Mouse (Mus musculus): Measurements from ENCODE around the gene Pkp4.

Pkp4 gene

DNA sequence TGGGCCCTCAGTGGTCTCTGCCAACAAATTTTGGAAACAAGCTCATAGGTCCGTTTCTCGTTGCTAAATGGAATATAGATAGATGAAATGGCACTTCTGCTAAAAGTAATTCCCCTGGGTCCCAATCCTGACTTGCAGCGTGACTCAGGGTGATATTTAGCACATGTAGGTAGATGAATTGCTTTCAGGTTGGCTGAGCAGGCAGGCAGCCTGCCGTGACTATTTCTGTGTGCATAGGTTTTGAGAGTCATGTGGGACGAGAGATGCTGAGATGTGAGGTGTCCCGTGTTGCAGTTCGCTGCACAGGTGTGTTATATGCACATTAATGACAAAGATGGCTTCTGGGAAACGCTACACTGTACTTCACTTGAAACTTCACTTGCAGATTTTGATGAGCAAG lies 111.2 kb downstream of the Pkp4 start:
- DNase-seq (ENCODE audit: low read depth, low spot score): no peak

DNA sequence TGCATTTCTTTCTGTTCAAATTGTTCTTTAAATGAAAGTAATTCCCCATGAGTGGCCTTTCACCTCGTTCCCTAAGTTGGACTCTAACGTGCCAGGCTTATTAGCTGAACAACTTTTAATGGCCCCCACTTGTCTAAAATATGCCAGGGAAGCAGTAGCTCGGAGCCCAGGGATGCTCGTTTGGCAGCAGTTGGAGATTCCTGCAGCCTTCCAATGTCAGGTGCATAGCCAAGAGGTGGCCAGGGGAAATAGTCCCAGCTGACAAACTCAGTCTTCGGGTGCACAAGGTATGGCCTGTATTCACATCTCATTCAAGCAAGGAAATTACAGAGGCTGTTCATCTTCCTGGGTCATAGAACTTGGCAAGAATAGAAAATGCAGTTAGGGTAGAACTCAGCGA lies 112.1 kb downstream of the Pkp4 start:
- no peak for DNase-seq (ENCODE audit: low read depth, low spot score)

DNA sequence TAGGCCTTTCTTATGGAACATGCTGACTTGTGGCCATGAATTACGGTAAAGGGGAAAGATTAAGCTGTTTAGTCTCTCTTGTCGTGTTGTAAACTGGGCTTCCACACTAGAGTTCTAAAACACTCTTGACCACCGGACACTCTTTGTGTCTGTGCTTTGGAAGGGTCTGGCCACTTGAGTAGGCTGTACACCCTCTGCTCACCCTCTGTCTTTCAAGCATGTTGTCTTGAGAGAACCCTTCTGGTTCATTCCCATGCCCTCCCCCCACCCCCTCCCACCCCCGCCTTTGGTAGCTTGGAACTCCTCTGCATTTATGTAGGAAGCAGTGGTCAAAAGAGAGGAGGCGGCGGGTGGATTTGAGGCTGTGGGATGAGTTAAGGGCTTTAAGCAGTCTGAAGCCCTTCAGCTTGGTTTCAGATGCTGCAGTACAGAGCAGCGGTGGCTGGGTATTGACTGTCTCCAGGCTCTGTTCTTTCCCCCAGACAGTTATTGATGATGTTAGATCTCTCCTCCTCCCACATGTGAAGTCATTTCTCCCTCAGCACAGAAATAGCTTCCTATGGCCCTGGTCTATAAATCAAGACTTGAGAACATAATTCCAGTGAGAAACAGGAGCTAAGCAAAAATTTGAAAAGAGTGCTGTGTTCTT lies 120.4 kb downstream of the Pkp4 start:
- peak; percentile 47 for DNase-seq (ENCODE audit: low read depth, low spot score)

DNA sequence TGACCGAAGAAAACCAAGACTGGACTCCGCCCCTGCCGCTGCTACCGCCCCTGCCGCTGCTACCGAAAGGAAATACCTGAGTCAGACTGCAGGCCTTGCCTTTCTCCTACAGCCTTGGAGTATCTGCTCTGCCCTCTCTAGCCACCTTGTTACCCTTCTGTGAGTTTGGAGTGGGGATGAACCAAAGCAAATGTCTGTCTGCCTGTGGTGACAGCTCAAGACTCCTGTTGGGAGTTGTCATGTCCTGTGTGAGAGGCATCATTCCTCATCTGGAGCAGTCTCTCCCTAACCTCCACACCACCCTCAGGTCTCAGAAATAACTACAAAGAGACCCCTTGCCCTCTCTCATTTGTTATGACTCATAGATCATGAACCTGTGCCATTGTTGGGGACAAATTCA lies 122.3 kb downstream of the Pkp4 start:
- DNase-seq (ENCODE audit: low read depth, low spot score): no peak

DNA sequence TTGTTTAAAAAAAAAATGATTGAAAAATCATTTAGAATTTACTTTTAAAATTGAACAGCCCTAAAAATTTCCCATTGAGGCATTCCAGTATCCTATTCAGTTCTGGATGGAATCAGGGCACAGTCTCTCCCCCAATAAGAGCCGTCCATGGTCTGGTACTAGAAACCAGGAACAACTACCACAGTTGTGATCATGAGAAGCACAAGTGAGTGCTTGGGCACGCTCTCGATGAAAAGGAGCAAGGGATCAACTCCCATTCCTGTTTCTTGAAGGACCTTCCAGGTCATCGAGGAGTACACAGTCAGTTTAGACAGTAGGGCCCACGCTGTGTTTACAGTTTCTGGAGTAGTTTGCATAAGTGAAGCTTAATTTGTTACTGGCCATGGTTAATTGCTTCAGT lies 123.6 kb downstream of the Pkp4 start:
- no peak for DNase-seq (ENCODE audit: low read depth, low spot score)

DNA sequence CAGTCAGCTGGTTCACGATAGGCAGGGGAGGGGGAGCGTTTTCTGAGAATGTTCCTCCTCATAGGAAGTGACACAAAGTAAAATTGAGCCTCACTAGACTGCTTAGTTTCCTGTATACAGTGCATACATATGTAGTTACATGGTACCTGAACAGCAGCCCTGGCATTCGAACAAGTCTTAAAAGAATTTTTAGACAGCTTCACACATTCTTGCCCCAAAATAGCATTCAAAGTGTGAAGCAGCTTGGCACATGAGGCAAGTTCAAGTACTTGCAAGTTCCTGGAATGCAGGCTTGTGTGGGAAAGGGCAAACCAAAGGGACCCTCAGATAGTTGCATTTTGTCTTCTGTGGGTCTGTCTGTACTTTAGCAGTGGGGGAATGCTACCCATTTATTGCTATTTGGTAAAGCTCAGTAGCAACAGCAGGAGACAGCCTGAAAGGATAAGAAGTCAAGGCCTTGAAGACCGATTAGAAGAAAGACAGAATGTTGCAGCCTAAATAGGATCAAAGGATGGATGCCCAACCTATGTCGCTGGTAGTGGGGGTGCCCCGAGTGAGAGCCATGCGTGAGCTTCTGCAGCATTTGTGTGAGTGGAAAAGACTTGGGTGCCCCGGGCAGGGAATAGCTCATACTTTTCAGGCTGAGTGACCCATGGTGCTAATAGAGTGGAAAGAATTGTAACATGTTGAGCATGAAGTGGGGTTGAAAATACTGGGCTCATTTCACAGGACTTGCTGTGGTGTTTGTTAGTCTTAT lies 124.3 kb downstream of the Pkp4 start:
- no peak for DNase-seq (ENCODE audit: low read depth, low spot score)

DNA sequence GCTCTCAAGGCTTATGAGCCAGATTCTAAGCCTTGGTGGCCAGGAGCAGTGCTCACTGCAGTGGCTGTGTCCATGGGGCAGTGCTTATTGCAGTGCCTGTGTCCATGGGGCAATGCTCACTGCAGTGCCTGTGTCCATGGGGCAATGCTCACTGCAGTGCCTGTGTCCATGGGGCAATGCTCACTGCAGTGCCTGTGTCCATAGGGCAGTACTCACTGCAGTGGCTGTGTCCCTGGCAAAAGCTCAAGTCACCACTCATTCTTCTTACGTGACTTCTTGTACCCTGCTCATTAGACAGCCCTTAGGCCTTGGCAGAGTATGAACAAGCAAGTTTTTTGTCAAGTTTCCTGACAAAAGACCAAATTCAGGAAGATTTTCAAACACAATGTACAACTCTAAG lies 124.9 kb downstream of the Pkp4 start:
- no peak for DNase-seq (ENCODE audit: low read depth, low spot score)

DNA sequence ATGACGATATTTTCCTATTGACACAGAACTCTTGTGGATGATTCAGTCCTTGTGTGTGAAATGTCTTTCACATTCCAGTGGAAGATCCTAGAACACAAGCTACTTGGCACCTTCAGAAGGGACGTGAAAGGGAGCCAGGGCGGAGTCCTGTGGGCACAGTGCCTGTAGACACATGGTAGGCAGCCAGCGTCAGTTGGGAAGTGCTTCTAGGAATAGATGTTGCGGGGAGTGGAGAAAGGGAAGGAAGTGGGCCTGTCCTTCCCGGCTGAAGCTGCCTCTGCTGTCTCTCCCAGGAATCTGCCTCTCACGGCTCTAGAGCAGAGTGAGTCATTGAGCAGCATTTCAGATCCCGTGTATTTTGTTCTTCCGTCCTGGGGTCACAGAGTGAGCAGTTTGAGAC lies 125.6 kb downstream of the Pkp4 start:
- DNase-seq (ENCODE audit: low read depth, low spot score): no peak

DNA sequence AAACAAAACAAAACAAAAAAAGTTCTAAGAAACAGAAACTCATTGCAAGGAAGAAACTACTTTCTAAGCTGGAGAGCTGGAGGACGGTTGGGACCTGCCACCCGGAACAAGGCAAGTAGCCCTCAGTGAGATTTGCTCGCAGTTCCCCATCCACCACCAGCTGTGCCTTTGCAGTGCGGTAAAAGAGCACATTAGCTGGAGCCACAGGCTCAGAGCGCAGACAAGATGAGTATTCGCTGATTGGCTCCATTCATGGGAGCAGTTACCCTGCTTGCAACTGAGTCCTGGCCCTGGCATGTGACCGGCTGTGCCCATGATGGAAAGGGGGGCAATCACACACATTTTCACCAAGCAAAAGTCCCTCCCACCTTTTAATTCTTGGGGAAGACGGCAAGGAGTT lies 127.0 kb downstream of the Pkp4 start:
- no peak for DNase-seq (ENCODE audit: low read depth, low spot score)

DNA sequence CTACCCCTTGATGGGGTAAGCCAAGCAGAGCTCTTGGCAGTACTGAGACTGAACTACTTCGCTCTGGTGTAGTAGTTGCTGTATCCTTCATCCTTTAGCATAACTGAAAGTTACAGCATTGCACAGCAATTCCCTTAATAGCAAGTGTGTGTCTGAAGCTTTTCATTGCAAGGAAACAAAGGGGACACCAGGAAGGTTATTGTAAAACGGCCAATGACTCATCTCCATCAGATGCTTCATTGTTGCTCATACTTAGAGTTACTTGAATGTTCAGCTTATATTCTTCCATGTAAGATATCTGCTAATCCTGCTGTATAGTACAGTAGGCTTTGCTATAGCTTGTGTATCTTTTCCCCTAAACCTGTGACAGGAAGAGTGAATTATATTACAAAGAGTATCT lies 128.8 kb downstream of the Pkp4 start:
- no peak for DNase-seq (ENCODE audit: low read depth, low spot score)

DNA sequence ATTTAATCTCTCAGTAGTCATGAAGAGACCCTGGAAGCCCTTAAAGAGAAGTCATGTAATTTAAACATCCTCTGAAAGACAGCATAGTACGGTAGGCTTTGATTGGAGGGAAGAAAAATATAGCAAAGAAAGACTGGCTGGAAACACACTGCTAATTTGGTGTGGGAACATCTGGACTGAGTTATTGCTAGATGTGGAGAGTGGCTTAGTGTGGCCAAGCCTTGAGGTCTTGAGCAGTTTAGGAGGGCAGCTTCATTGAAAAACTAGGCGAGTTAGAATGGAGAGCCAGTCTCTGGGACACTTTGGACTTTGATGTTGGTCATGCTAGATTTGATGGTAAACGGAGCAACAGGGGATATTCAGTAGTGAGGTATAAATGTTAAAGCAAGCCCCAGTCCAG lies 129.7 kb downstream of the Pkp4 start:
- DNase-seq (ENCODE audit: low read depth, low spot score): no peak

DNA sequence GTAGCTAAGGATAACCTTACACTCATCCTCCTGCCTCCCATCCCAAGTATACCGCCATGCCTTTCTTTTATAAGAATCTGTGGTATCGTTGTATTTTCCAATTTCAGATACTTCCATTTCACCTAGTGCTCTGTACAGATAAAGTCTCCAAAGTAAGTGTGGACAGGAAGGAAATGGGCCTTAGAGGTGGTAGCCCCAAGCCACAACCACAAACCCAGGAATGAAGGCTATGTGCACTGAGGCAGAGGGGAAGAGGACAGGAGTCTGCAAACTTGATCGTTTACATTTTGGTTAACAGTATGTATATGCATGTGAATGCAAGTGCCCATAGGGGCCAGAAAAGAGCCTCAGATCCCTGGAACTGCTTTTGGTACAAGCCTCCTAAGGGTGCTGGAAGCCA lies 139.2 kb downstream of the Pkp4 start:
- DNase-seq (ENCODE audit: low read depth, low spot score): no peak

DNA sequence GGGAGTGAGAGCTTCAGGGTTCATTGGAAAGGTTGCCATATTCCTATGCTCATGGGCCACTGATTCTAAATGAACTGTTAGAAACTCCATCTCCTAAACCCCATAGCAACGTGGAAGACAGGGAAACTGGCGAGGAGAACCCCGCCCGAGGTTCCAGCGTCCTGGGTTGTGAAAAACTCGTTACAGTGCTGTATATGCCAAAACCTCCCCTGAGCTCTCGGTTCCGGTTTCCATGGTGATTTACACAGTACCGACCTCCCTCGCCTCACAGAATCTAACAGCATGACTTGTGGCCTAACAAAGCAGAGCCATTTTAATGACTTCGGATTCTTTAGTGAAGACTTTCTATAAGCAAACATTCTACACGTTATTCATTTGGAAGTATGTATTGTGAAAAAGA lies 141.0 kb downstream of the Pkp4 start:
- peak; percentile 71 for DNase-seq (ENCODE audit: low read depth, low spot score)

DNA sequence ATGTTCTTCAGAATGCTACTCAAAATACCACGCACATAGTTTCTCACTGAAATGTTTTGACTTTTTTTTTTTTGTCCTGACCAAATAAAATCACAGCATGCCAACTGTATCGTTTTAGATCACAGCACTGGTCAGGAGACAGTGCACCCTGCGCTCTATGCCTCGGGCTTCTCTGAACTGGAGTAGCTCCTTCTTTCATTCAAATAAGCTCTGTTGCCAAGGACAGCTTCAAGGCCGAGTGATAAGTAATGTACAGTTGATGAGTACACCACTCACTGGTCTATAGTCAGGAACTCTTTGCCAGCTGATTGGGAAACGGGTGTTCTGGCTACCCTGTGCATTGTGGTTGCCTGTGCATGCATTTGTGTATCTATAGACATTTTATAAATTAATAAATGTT lies 141.8 kb downstream of the Pkp4 start:
- DNase-seq (ENCODE audit: low read depth, low spot score): no peak

DNA sequence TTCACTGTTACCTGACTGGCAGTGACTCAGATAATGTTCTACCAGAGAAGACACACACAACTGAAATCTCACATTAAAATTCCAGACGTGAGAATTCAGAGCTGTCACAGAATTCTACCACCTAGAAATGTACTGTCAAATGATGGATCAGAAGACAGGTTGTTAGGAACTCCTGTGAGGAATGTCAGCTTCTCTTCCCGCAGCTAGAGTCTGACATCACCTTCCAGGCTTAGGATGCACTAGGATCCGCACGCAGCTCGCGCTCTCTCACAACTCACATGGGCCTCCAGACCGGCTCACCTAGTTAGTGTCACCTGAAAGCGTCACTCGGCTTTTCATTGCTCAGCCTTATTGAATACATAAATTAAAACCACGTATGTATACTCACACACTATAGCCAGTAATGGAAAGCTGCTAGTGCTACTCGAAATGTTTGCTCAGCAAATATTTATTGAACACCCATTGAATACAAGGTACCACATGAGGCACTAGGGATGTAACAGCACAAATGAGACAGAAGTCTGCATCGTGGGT lies 142.9 kb downstream of the Pkp4 start:
- DNase-seq (ENCODE audit: low read depth, low spot score): no peak

DNA sequence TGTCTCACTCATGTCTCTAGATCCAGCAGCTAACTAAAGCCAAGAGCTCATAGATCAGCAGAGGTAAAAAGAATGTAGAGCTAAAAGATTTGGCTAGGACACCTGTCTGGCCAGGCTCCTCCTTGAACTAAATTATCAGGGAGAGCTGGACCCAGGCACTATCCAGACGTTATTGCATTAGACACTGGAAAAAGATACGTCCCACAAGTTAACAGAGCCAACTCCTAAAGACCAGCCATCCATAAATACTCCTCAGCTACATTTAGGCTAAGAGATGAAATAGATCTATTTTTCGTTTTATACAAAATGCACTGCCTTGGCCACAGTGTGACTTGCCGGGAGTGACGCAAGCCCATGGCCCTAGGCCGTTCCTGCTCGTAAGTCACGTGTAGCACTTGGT lies 146.7 kb downstream of the Pkp4 start:
- no peak for DNase-seq (ENCODE audit: low read depth, low spot score)

DNA sequence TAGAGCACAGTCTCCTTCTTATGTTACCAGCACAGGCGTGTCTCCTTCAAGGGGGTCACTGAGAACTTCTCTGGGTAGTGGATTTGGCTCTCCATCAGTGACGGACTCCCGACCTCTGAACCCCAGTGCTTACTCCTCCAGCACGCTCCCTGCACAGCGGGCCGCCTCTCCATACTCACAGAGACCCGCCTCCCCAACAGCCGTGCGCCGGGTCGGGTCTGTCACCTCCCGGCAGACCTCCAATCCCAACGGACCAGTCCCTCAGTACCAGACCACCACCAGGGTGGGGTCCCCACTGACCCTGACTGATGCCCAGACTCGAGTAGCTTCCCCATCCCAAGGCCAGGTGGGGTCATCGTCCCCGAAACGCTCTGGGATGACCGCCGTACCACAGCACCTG lies 147.4 kb downstream of the Pkp4 start:
- no peak for DNase-seq (ENCODE audit: low read depth, low spot score)

DNA sequence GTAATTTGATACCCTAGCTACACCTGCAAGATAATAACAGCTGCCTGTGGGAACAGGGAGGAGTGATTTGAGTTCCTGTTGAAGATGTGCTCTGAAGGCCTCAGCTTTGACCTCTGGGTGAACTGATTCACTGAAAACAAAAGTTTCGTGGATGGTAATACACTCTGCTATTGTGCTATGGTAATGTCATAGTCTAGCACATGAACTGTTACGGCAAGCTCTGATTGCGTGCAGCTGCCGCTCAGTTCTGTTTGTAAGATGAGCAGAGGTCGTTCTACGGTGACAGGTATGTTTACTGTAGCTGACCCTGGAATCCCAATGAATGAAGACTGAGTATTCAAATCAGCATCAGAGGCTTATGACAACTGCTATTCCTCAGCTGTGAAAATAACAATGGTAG lies 152.6 kb downstream of the Pkp4 start:
- DNase-seq (ENCODE audit: low read depth, low spot score): no peak

DNA sequence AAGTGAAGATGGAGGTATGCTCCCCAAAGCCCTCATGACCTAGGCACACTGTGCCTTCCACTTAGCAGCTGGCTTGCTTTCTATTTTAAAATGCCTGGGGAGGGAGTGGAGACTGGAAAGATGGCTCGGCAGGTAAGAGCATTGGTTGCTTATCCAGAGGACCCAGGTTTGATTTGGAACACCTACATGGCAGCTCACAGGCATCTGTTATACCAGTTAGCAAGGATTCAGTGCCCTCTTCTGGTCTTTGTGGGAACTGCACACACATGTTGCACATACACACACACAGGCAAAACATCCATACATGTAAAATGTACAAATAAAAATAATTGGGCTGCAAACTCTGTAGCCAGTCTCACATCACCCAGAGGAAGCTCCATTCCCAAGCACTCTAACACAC lies 158.0 kb downstream of the Pkp4 start:
- DNase-seq (ENCODE audit: low read depth, low spot score): no peak

DNA sequence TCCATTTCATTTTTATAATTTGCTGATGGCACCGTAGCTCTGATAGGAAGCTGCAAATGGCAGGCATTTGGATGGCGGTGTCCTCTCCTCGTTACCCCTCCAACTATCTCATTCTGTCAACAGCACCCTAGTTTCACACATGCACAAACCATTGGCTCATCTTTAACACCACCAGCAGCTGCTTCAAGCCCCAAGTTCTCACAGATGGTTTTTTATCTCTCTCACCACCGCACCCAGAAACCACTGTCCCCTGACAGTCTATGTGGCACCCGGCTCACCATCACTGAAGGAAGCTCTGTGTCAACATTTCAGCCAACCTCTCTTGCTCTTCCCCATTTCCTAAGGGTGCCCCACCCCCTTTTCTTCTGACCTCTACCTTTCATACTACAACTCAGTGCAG lies 167.3 kb downstream of the Pkp4 start:
- no peak for DNase-seq (ENCODE audit: low read depth, low spot score)

DNA sequence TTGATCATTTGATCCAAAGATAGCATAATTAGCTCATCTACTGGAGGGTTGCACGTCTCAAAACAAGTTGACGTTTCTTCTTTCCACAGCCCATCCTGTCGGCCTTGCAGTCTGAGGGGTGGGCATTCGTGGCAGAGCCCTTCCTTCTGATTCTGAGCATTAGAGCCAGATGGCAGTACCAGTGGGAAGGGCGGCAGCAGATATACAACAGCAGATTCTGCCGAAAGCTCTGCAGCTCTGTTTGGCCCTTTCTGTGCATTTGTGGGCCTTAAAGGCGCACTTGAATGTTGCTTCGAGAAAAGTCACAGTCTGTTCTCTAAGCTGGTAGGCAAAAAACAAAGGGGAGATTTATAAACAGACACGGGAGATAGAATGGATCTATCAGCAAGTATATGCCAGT lies 170.4 kb downstream of the Pkp4 start:
- no peak for DNase-seq (ENCODE audit: low read depth, low spot score)

DNA sequence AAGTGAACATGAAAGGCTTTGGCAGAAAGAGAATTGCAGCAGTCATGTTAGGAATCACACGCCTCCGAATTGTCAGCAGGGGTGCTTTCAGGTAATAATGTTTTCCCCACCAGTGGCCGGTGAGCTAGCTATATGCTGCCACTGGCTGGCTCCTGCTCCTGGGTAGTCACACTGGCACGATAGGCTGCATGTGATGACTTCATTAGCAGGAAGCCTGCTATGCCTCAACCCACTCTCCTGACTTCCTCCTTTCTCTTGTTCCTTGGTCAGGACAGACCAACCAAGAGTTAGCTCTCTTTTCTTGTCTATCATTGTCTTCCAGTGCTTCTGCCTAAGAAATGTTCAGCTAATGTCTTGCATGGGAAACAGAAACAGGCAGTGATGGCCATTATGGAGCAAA lies 171.9 kb downstream of the Pkp4 start:
- no peak for DNase-seq (ENCODE audit: low read depth, low spot score)

DNA sequence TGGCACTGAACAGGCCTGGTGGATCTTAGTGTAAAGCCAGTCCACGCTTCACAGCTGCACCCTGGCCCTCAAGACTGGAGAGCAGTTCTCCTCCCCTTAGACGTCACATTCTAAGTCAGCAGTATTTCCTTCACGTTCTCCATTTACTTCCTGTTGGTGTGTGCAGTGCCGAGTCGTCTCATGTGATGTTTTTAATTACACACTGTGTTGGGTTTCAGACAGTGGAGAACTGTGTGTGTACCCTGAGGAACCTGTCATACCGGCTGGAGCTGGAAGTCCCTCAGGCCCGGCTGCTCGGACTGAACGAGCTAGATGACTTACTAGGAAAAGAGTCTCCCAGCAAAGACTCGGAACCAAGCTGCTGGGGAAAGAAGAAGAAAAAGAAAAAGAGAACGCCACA lies 177.9 kb downstream of the Pkp4 start:
- no peak for DNase-seq (ENCODE audit: low read depth, low spot score)

Data from mesoderm, embryonic 11.5 days (tissue).